Mouse (Mus musculus): ENCODE data around the gene Hes2. TPM values are rescaled to one million over a fixed set of nuclear protein-coding genes. Genes with fewer than 3 reads are reported as not detected.

Gene Hes2
- polyA plus RNA-seq, 1 experiment: not detected

- DNase-seq (ENCODE audit: low read depth in 1 of 2, low spot score in 2 of 2): no peak
- Histone ChIP-seq H3K4me1 (ENCODE audit: control insufficient read depth, insufficient read depth, insufficient read length) (peaks cover 20% of the 10 kb centered on the region), H3K27ac (ENCODE audit: insufficient read depth, low read length) (peak overlapping the region; percentile 74), H3K36me3 (ENCODE audit: control insufficient read depth, insufficient read depth, low read length) (no peaks in the 10 kb centered on the region), H3K4me3 (ENCODE audit: extremely low read depth, insufficient read depth, insufficient read length) (peak overlapping the region; percentile 60), H3K27me3 (ENCODE audit: control insufficient read depth, insufficient read depth, low read length) (peaks cover 29% of the 10 kb centered on the region)
- 6% methylated on average over 56 of the region's 56 CpGs for WGBS
- TF ChIP-seq CTCF (IDR thresholded peaks at IDR 0.05; ENCODE audit: extremely low read depth, insufficient read depth, insufficient read length, insufficient replicate concordance): no peak
- TF ChIP-seq POLR2A (IDR thresholded peaks at IDR 0.05; ENCODE audit: low read depth, low read length): no peak
These were observed 33.3 kb upstream of the Hes2 start for GRCm38 (mm10) chr4:152125161-152126025.

- Histone ChIP-seq H3K4me3 (ENCODE audit: extremely low read depth, insufficient read depth, insufficient read length) (peak overlapping the region; percentile 60), H3K27ac (ENCODE audit: insufficient read depth, low read length) (peak overlapping the region; percentile 74), H3K4me1 (ENCODE audit: control insufficient read depth, insufficient read depth, insufficient read length) (peaks cover 21% of the 10 kb centered on the region), H3K36me3 (ENCODE audit: control insufficient read depth, insufficient read depth, low read length) (no peaks in the 10 kb centered on the region), H3K27me3 (ENCODE audit: control insufficient read depth, insufficient read depth, low read length) (peaks cover 34% of the 10 kb centered on the region)
- TF ChIP-seq POLR2A (IDR thresholded peaks at IDR 0.05; ENCODE audit: low read depth, low read length): no peak
- TF ChIP-seq CTCF (IDR thresholded peaks at IDR 0.05; ENCODE audit: extremely low read depth, insufficient read depth, insufficient read length, insufficient replicate concordance): no peak
- 18% methylated on average over 65 of the region's 65 CpGs for WGBS
- no peak for DNase-seq (ENCODE audit: low read depth in 1 of 2, low spot score in 2 of 2)
These were observed 32.4 kb upstream of the Hes2 start for GRCm38 (mm10) chr4:152126026-152126920.

GRCm38 (mm10) chr4:152127884-152128283, 30.8 kb upstream of the Hes2 start:
- peaks cover 28% of the 10 kb centered on the region for H3K4me1 ChIP-seq (ENCODE audit: control insufficient read depth, insufficient read depth, insufficient read length)
- H3K27me3 ChIP-seq (ENCODE audit: control insufficient read depth, insufficient read depth, low read length): peaks cover 48% of the 10 kb centered on the region
- H3K4me3 ChIP-seq (ENCODE audit: extremely low read depth, insufficient read depth, insufficient read length): no peak overlapping the region
- H3K27ac ChIP-seq (ENCODE audit: insufficient read depth, low read length): no peak overlapping the region
- DNase-seq (ENCODE audit: low read depth in 1 of 2, low spot score in 2 of 2): no peak
- TF ChIP-seq POLR2A (IDR thresholded peaks at IDR 0.05; ENCODE audit: low read depth, low read length): no peak
- TF ChIP-seq CTCF (IDR thresholded peaks at IDR 0.05; ENCODE audit: extremely low read depth, insufficient read depth, insufficient read length, insufficient replicate concordance): no peak
- H3K36me3 ChIP-seq (ENCODE audit: control insufficient read depth, insufficient read depth, low read length): no peaks in the 10 kb centered on the region
- 94% methylated on average over 11 of the region's 11 CpGs for WGBS

GRCm38 (mm10) chr4:152128784-152129183, 29.9 kb upstream of the Hes2 start:
- no peaks in the 10 kb centered on the region for H3K36me3 ChIP-seq (ENCODE audit: control insufficient read depth, insufficient read depth, low read length)
- H3K27ac ChIP-seq (ENCODE audit: insufficient read depth, low read length): no peak overlapping the region
- no peak for TF ChIP-seq POLR2A (IDR thresholded peaks at IDR 0.05; ENCODE audit: low read depth, low read length)
- TF ChIP-seq CTCF (IDR thresholded peaks at IDR 0.05; ENCODE audit: extremely low read depth, insufficient read depth, insufficient read length, insufficient replicate concordance): no peak
- H3K4me3 ChIP-seq (ENCODE audit: extremely low read depth, insufficient read depth, insufficient read length): no peak overlapping the region
- H3K4me1 ChIP-seq (ENCODE audit: control insufficient read depth, insufficient read depth, insufficient read length): peaks cover 28% of the 10 kb centered on the region
- no peak for DNase-seq (ENCODE audit: low read depth in 1 of 2, low spot score in 2 of 2)
- peaks cover 45% of the 10 kb centered on the region for H3K27me3 ChIP-seq (ENCODE audit: control insufficient read depth, insufficient read depth, low read length)
- WGBS: 88% methylated on average over 5 of the region's 5 CpGs

- no peak for DNase-seq (ENCODE audit: low read depth in 1 of 2, low spot score in 2 of 2)
- no peaks in the 10 kb centered on the region for H3K36me3 ChIP-seq (ENCODE audit: control insufficient read depth, insufficient read depth, low read length)
- no peak overlapping the region for H3K27ac ChIP-seq (ENCODE audit: insufficient read depth, low read length)
- H3K27me3 ChIP-seq (ENCODE audit: control insufficient read depth, insufficient read depth, low read length): peaks cover 46% of the 10 kb centered on the region
- TF ChIP-seq POLR2A (IDR thresholded peaks at IDR 0.05; ENCODE audit: low read depth, low read length): no peak
- TF ChIP-seq CTCF (IDR thresholded peaks at IDR 0.05; ENCODE audit: extremely low read depth, insufficient read depth, insufficient read length, insufficient replicate concordance): no peak
- H3K4me3 ChIP-seq (ENCODE audit: extremely low read depth, insufficient read depth, insufficient read length): no peak overlapping the region
- H3K4me1 ChIP-seq (ENCODE audit: control insufficient read depth, insufficient read depth, insufficient read length): peaks cover 28% of the 10 kb centered on the region
- 48% methylated on average over 13 of the region's 13 CpGs for WGBS
These were observed 29.2 kb upstream of the Hes2 start for GRCm38 (mm10) chr4:152129395-152129930.

- peaks cover 16% of the 10 kb centered on the region for H3K4me1 ChIP-seq (ENCODE audit: control insufficient read depth, insufficient read depth, insufficient read length)
- no peaks in the 10 kb centered on the region for H3K36me3 ChIP-seq (ENCODE audit: control insufficient read depth, insufficient read depth, low read length)
- H3K27me3 ChIP-seq (ENCODE audit: control insufficient read depth, insufficient read depth, low read length): peaks cover 38% of the 10 kb centered on the region
- WGBS: 2% methylated on average over 77 of the region's 85 CpGs
- TF ChIP-seq POLR2A (IDR thresholded peaks at IDR 0.05; ENCODE audit: low read depth, low read length): no peak
- peak; percentile 46 for TF ChIP-seq CTCF (IDR thresholded peaks at IDR 0.05; ENCODE audit: extremely low read depth, insufficient read depth, insufficient read length, insufficient replicate concordance)
- peak overlapping the region; percentile 40; the same call in 1 of the 2 replicates for H3K4me3 ChIP-seq (ENCODE audit: extremely low read depth, insufficient read depth, insufficient read length)
- DNase-seq (ENCODE audit: low read depth in 1 of 2, low spot score in 2 of 2): peak in 1 of 2 experiments; percentile 60
- no peak overlapping the region for H3K27ac ChIP-seq (ENCODE audit: insufficient read depth, low read length)
These were observed 27.7 kb upstream of the Hes2 start for GRCm38 (mm10) chr4:152130771-152131653.
